Mouse (Mus musculus) spleen, adult 18-20 months (tissue): ENCODE data around the gene Tet3.
A peak's percentile ranks its signal among the peaks of the same experiment; 100 is the strongest.

Experiments
- DNase-seq, 2 experiments: peaks; one replicate each; pipeline ENCODE4 v3.0.0; 2022; ENCODE audit warnings: mixed read lengths in 2 of 2

Tet3 gene

DNA sequence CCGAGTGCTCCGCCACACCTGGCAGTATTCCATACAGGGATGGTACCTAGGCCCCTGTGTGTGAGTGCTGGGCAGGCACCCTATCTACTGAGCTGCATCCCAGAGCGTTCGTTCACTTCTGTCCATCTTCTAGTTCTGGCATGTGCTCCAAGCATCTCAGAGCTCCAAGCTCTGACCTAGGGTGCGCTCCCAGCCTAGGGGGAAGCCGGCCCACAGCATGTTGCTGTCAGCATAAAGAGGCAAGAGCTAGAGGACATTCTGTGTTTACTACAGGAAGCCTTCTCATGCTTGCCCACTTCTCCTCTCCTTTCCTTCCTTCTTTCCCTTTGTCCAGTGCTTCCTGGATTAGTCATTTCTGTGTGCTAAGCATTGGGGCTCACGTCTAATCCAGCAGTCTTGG lies 16.5 kb upstream of the Tet3 start:
- DNase-seq, result no peak

DNA sequence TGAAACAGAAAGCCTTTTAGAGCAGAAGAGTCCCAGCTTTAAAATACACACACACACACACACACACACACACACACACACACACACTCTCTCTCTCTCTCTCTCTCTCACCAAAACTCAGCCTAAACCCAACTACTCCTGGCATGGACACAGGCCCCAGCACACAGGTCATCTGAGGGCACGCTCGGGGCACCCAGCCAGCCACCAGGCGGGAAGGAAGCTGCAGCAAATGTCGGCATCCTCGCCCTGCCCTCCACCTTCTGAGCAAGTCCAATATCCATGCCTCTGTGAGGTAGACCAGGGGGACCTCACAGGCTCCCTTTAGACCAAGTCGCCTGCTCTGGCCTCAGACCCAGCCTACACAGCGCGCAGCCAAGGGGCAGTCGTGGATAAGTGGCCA lies 14.4 kb upstream of the Tet3 start:
- DNase-seq, result no peak

DNA sequence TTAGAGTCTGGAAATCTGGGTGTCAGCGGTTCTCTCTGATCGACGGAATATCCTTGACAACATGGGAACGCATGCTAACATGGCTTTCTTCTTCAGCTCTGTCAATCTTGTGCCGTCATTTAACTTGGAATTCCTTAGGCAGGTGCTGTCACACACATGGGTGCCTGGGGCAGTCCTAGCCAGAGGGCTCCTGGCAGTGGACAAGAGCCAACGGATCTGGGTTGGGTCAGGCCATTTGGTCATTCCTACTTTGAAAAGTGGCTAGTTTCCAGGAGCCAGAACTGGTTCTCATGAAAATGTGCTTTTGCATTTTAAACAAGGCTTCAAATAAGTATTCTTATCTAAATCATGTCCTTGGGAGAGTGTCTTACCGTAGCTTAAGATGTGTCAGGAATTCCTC lies 12.9 kb upstream of the Tet3 start:
- no peak for DNase-seq

GRCm38 (mm10) chr6:83464011-83464410 lies 5.1 kb upstream of the Tet3 start:
- no peak for DNase-seq

- DNase-seq, result no peak
Observed at GRCm38 (mm10) chr6:83456984-83457810, 1.7 kb downstream of the Tet3 start.

DNA sequence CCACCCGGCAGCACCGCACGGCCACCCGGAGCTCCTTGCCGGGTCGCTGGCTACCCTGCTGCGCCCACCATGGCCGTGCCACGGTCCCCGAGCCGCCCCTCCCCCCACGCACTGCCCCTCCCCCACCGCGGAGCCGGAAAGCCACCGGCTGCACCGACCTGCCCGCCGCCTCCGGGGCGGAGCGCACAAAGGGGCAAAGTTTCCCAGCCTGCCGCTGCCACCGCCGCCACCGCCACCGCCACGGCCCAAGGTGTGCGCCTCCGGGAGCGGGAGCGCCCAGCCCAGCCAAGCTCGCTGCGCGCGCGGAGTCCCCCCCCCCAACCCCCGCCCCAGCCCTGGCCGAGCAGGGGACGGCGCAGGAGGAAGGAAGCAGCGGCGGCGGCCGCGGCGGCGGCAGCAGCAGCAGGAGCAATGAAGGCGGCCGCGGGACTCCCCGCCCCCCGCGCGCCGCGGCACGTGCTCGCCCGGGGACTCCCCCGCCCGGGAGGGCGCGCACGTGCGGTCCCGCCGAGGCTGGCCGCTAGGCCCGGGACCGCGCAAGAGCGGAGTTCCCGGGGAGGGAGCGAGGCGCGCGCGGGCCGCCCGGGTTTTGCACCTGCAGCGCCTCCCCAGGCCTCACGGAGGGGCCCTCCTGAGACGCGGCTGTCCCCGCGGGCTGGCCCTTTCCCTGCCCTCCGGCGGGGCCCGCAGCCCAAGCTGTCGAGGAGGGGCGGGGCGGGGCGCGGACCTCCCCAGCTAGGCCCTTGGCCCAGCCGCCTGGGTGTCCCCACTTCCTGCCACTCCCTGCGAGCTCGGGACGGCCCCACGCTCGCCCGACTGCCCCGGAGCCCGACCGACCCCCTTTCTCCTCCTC lies 2.5 kb downstream of the Tet3 start:
- peak; percentile 81 to 82 for DNase-seq

- peak in 1 of 2 experiments; percentile 46 for DNase-seq
Observed at GRCm38 (mm10) chr6:83455328-83456130, 3.4 kb downstream of the Tet3 start.

- DNase-seq, result no peak
Observed at GRCm38 (mm10) chr6:83453706-83454105, 5.2 kb downstream of the Tet3 start.

GRCm38 (mm10) chr6:83450451-83451303 lies 8.2 kb downstream of the Tet3 start:
- no peak for DNase-seq

GRCm38 (mm10) chr6:83449440-83449839 lies 9.4 kb downstream of the Tet3 start:
- no peak for DNase-seq

GRCm38 (mm10) chr6:83448911-83449310 lies 10.0 kb downstream of the Tet3 start:
- DNase-seq, result no peak

GRCm38 (mm10) chr6:83447031-83447430 lies 11.9 kb downstream of the Tet3 start:
- DNase-seq, result no peak

GRCm38 (mm10) chr6:83445796-83446195 lies 13.1 kb downstream of the Tet3 start:
- no peak for DNase-seq

GRCm38 (mm10) chr6:83443441-83444340 lies 15.2 kb downstream of the Tet3 start:
- DNase-seq, result peak in 1 of 2 experiments; percentile 32

DNA sequence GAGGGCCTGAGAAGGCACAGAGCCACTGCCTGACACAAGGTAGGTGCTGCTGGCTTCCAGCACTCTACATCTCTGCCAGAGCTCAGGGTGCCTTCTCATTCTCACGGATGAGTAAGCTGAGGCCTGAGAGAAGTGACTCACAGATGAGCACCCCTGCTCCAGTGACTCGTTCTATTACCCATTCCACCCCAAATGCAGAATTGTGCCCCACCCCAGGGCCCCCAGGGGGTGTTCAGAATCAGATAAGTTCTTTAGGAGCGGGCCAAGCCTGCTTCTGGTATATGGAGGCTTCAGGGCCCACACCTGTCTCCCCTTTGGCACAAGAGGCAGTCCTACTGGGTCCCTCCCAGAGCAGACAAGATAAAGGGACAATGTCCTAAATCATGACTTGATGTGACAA lies 16.2 kb downstream of the Tet3 start:
- DNase-seq, result no peak

DNA sequence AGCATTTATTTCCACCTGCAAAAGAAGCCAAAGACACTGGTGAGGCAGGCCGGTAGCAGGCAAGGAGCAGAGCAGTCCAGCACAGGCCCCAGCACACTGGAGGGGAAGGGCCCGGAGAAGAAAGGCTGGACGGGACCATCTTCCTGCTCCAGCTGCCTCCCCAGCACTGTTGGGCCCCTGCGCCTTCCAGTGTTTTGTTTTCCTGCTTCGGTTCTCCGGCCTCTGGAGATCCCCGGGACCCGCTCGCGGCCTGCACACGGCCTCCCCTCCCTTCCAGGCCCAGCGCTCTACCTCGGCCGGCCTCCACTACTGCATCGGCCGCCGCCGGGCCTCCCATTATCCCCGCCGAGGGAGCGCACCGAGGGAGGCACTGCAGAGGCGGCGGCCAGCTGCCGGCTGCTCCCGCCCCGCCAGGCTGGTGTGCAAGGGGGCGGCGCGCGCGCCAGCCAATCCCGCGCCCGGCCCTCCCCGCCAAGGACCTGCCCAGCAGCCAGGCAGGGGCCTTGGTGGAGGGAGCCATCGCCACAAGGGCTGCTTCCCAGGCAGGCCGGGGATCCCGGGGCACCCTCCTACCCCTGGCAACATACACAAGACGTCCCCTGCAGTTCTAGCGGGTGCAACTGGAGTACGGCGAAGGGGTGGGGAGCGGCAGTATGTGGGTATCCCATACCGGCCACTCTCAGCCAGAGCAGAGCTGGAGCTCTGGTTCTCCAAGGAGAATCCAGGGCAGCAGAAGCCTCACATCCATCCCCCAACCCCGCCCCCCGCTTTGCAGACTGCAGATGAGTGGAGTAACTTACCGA lies 17.4 kb downstream of the Tet3 start:
- DNase-seq, result peak; percentile 67 to 70

DNA sequence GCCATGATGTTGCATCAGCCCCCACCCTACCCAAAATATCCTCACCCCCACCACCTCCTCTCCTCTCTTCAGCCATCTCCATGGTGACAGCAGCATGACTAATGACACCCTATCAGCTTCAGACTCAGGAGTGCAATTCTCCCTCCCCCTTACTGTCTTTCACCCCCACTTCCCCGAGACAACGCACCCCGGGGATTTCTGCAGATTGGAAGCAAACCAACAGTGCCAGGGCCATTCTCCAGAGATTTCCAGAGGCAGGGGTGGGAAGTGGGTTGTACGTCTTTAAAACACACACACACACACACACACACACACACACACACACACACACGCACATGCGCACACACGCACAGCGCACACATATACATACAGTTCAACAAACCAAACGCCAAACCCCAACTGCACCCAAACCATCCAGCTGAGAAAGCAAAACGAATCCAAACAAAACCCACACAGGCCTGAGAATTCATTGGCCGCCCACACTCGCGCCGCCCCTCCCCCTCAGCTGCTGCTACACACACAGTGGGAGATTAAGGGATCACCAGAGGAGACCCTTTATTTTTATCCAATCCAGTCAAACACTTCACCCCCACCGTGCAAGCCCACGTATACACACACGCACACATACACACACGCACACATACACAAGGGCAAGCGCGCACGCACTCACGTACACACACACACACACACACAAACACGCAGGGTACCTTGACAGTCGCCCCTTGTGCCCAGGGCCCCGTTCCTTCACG lies 18.2 kb downstream of the Tet3 start:
- no peak for DNase-seq

GRCm38 (mm10) chr6:83440197-83440509 lies 18.7 kb downstream of the Tet3 start:
- DNase-seq, result no peak

GRCm38 (mm10) chr6:83439781-83440180 lies 19.1 kb downstream of the Tet3 start:
- no peak for DNase-seq
